Mouse (Mus musculus) adrenal gland, postnatal 10 days (tissue): ENCODE measurements around the gene Mtor. TPM values are rescaled to one million over a fixed set of nuclear protein-coding genes. Genes with fewer than 3 reads are reported as not detected.
A peak's percentile ranks its signal among the peaks of the same experiment; 100 is the strongest.

Experiments used
- DNase-seq: peaks from one replicate; pipeline ENCODE4 v3.0.0; 2021; ENCODE audit warnings: mixed read lengths
- long read RNA-seq, 2 experiments: library from polyadenylated mRNA; stranded (forward); transcript quantifications; one replicate each; pipeline ENCODE4 v2.0.0; 2021
- total RNA-seq, 2 experiments: library from RNA; stranded (reverse); gene quantifications; 2 replicates each; pipeline ENCODE4 v1.2.3; 2021

The Mtor gene
- total RNA-seq = 10 to 100 TPM; 68.4 to 77.9 TPM
- long read RNA-seq, experiment 1, transcript Mtor-201 (5 exons, 1,003 nt) = major isoform, 16 of 36 reads
- long read RNA-seq, experiment 1, partial matches to known transcripts = 20 of 36 reads
- long read RNA-seq, experiment 1, other reads (novel, unspliced or antisense) = 0 of 36 reads
- long read RNA-seq, experiment 2, full-length matches to known transcripts = 8 of 23 reads
- long read RNA-seq, experiment 2, partial matches to known transcripts = 12 of 23 reads
- long read RNA-seq, experiment 2, other reads (novel, unspliced or antisense) = 3 of 23 reads

DNA sequence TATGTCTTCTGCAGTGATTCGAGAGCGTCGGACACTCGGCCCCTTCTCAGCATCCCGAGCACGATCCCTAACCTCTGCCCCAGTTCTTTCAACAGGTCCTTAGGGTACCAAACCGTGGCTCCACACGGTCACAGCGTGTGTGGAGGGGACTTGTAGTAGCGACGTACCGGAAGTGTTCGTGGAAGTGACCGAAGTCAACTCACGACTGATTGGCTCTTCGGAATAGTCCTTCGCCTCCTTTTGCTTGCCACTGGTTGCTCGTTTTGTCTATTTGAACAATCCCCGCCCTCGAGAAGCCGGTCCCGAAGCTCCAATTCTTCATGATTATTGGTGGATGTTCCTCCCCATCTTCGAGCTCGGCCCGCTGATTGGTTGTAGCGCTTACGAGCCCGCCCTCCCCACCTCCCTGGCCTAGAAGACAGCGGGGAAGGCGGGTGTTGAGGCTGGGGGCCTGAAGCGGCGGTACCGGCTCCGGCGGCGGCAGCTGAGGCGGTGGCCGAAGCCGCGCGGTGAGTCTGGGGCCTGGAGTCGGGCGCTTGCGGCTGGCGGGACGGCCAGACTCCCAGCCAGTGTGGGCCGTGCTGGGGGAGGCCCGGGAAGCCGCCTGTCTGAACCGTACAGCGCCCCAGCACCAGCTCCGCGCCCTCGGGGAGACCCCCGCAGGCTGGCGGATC, at the start of gene Mtor:
TSS of gene Mtor (plus strand) at position 433 of the 674 bp plus-strand sequence.
- DNase-seq = peak; percentile 95

DNA sequence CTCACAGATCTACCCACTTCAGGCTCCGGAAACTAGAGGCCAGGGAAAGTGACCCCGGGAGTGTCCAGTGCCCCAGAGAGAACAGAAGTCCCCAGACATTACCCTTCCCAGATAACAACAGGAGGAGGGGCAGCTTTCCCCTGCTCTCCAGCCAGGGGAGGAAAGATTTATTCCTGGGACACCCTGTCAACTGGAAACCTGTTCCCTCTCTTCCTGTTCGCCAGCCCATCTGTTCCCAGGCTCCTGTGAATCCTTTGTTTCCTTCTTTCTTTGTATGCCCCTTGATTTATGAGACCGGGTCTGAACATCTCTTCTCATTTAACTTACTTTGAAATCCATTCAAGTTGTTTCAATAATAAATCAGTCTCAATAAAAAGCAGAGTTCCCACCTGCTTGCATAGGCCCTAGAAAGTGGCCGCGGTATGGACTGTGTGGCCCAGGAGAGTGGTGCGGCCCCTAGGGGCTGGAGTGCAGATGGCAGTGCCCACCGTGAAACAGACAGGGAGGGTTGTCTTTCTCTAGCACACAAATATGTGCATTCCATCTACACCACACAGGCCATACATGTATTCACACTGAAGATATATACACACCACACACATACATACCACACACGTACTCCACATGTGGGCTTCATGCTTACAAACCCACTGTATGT, 48.8 kb upstream of the Mtor start:
- DNase-seq = no peak

DNA sequence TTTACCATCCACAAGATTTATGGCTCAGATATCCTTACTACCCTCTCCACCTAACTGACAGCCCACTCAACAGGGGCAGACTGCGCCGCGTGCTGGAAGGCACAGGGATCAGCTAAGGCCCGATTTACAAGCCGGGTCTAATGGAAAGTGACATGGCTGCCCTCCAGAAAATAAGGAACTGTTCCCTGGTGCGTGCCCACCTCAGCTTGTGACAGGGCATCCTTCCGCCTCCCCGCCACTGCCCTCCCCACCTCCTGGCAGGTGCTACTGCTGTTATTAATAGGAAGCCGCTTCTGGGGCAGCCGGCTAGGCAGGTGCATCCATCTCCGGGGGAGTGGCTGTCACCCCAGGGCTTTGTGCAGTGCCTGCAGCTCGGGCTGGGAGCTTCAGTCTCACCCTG, 45.0 kb upstream of the Mtor start:
- no peak for DNase-seq

DNA sequence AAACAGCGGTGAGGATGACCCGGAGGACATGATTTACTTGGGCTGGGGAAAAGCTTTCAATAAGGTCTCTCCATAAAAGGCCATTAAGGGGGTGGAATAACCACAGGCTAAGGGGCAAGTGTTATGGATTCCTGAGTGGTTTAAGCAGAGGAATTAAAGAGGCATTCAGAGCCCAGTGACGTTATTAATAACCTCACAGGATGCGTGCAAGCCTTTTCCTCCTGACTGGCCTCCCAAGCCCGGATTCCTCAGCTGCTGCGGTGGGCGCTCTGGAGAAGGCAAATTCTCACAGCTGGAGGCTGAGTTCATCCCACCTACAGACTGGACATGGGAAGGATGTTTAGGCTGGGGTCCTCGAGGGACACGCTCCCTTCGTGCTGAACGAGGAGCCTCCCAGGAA, 43.7 kb upstream of the Mtor start:
- no peak for DNase-seq

DNA sequence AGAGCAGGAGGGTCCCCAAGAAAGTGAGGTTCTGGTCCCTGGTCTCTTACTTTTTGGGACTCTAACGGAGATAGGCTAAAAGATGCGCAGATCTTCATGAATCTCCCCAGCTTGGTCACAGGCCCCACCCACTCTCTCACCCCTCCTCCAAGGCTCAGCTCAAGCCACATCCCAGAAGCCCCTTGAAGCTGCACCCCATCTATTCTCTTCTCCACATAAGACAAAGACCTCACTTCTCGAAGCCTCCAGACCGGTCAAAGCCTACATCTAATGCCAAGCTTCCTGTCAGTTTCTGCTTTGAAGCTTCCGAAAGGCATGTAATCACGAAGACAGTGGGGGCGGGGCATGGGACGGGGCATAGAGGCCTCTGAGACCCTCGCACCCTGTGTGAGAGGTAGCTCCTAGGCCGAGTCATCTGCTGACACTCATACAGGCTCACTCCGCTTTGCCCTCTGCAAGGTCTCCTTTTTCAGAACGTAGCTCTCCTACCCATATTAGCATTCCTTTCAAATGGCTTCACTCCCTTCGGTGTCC, 43.1 kb upstream of the Mtor start:
- DNase-seq = no peak

DNA sequence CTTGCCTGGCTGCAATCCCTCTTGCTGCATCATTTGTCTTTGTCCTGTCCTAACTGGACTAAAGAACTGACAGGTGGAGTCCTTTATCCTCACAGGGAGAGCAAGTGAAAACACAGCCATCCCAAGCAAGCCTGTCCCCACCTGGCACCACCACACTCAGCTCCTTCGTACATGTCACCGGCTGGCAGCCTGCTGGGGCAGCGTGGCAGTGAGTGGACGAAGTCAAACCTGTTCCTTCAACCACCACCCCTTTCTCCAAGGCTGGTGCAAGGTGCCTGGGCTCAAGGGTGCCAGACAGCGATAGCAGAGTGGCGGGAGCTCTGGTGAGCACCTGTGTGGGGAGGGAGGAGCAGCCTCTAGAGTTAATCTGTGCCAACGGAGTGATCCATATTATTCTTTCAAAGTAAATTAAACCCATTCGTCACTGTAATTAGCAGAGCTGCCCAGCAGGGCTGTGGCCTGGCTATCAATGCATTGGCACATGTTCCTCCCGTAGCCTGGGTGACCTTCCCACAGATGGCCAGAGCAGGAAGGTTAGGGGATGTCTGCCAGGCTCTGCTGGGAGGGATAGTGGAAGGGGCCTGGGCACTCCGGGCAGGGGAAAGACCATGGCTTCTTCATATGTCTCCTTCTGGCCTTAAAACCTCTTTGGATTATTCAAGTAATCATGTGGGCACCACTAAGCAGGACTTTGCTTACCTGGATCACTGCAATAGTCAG, 40.0 kb upstream of the Mtor start:
- DNase-seq = no peak

DNA sequence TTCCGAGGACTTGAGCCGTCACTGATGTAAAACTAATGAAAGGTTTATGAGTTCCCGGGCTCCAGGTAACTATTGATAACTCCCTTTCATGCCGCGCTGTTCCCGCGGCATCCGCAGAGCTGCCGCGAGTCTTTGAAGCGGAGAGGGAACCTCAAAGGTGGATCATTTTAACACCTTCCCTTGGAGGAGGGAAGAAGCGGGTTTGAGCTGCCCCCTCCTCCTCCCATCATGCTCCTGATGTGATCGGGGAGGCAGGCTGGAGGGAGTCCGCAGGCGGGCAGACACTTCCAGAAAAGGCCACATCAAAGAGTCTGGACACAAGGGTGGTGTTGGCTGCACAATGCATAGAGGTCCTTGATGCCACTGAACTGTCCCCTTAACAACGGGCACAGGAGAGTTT, 32.8 kb upstream of the Mtor start:
- DNase-seq = no peak

DNA sequence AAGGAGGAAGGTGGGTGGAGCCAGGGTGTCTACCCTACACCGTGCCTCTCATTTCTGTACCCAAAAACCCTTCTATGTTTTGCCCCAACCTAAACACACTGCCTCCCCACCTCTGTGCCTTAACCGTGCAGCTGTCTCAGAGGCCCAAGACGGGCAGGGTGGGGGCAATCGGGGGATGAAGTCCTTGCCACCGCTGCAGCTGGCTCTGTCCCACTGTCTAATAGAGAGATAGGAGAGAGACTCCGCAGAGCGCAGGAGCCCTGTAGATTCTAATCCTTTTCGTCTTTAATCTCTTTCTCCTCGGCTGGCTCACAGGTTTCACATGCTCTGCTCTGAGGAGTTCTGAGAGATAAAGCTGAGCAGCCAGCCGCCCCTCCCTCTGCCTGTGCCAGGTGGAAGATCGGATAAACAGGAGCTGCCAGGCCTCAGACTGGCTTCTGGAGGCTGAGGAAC, 31.3 kb upstream of the Mtor start:
- DNase-seq = no peak

DNA sequence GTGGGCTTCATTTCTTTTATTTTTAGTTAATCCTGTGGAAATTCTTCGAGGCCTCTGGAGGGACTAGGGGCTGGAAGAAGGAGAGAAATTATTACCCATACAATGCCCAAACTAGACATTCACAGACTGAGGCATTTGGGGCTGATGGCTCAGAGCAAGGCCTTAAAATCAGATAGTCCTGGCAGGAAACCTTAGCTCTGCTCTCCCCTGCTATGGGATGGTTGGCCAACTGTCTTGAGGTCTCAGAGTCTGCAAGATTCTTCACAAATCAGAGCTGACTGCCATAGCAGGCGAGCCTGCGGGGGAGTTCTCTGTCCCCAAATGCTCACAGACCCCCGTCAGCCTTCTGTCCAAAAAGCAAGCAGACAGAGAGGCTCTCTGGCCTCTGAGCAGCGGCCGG, 30.9 kb upstream of the Mtor start:
- no peak for DNase-seq

DNA sequence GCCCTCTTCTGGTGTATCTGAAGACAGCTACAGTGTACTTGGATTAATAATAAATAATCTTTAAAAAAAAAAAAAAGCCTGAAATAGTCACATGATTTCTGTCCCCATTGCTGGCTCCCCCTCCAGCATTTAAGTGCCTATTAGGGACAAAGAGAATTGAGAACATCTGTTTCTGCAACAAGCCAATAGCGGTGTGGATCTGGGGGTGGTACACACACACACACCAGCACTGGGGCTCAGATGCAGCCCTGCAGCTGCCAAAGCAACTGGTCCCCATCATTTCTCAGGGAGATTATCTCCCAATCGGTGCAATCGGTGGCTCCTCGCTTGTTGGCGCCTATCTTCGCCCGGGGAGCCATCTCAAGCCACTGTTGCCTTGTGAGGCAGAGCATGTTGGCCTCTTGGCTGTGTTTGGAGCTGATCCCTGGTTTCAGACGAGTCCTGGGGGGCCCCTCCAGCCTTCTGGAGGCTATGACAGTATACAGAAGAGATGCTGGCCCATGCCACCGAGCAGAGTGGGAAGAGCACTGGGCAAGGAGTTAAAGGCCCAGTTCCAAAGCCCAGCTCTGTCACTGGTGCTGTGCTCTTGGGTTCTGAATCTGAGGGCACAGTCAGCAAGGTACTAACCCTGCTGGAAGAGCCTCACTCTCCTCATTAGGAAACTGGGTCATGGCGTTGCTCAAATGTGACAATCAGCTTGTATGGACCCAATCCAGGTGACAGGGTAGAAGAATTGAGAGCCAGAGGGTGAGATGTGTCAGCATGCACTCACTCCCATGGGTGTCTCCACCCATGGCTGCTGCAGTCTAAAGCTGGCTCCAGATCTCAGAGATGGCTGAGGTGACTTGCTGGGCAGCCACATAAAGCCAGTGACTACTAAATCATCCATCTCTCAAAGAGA, 21.2 kb upstream of the Mtor start:
- peak; percentile 32 for DNase-seq

DNA sequence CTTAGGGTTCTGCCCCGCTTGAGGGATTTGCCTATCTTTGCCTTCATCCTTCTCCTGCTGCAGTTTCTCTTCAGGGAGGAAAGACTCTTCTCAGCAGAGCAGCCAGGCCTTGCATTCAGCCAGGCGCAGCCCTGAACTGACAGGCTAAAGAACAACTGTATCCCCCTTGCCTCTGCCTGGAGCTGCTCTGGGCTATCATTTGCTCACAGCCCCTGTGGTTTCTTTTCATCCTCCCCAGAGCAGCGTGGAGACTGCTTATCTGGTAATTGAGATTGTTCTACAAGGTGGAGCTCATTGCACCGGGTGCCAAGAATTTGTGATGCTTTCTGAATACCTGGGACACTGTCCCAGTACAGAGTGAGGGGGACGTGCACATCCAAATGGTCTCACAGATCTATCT, 19.9 kb upstream of the Mtor start:
- no peak for DNase-seq

DNA sequence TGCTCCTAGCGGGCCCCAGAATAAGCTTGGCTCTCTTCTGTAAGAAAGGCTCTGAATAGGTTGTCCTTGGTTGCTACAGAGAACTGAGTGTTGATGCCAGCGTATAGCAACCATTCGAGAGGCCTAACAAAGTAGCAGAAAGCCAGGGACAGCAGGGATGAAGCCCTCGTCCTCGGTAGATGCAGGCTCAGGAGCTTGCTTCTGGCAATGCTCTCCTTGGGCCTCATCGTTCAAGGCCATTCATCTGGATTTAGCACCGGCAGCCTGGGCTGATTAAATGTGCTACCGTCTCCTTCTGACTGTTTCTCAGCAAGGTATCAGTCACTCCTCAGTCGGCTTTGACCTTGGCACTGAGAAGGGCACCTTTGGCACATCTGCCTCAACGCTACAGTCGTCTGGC, 19.3 kb upstream of the Mtor start:
- peak; percentile 26 for DNase-seq

DNA sequence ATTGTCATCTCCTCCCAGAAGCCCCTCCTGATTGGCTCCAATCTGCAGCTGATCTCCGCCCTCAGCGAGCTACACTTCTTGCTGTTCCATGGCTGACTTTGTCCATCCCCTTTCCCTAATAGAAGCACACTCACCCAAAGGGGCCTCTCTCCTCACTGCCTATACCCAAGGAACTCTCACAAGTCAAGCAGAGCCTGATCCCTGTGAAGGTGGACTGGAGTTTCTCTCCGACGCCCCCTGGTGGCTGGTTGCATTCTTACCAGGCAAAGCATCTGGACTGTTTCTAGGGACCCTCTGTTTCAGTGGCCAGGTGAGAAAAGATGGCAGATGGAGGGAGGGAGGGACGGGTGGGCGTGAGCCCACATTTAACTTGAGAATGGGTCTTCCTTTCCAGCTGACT, 18.7 kb upstream of the Mtor start:
- peak; percentile 84 for DNase-seq

DNA sequence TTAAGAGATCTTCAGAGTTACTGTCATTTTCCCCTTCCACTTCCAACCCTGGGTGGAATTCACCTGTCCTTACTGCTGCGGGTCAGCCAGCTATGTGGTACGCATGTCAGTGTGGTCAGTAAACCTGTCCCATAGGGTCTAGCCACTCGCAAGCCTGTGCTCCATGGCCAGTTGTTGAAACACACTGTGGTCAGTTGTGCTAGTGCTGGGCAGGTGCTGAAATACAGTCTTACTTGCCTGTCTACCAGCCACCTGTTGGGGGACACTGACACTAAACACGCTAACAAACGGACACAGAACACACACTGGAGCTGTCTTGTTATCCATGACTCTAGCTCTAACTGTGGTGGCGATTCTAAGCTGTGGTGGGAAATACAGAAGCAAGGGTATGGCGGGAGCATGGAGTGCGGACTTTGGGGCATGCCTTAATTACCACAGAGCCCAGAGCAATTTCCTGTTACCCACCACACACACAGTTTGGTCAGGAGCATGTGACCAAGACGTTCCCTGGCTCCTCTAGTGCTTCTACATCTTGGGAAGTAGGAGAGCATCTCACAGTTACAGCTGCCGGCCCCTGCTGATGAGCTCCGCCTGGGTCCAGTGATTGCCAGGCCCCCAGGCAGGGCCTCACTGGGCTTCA, 17.4 kb upstream of the Mtor start:
- no peak for DNase-seq

DNA sequence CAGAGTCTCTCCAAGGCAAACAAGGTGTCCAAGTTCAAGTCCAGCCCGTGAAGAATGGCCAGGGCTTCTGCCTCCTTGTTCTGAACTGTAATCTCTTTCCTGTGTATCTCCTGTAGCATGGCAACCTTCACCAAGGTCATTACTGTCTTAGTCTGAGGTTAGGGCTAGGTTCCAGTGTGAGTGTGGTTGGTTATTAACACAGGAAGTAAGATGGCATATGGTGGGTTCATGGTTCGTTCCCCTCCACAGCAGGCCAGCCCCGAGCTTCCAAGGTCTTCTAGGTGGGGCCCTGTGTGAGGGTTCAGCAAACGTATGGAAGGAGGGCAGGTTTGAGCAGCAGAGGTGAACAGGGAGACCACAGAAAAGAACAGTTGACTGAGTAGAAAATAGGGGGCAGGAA, 15.9 kb upstream of the Mtor start:
- DNase-seq = no peak

DNA sequence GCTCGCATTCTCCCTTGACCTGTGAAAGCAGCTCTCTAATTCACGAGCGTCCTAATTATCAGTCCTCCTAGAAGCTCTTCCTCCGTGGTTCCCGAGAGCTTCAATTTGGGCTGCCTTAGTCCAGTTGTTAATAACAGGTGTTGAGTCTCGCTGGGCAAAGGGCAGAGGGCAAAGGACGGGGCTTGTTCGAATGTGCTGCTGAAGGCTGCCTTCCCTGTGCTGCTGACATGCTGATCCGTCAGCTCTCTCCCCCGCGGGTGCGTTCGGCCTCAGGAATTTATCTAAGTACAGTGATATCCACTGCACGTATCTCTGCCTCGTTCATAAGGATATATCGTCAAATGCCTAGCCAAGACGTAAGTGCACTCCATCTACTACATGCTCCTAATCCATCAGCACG, 15.1 kb upstream of the Mtor start:
- no peak for DNase-seq

DNA sequence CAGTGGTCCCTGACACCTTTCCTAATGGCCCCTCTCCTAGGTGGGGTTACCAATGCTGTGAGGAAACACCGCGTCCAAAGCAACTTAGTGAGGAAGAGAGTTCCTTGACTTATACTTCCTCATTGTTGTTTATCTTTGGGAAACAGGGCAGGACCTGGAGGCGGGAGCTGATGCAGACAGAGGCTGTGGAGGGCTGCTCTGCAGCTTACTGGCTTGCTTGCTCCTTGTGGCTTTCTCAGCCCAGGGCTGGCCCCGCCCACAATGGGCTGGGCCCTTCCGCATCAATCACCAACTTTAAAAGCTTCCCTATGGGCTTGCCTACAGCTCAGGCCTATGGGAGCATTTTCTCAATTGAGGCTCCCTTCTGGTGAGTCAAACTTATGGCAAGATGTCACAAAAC, 14.6 kb upstream of the Mtor start:
- DNase-seq = no peak

DNA sequence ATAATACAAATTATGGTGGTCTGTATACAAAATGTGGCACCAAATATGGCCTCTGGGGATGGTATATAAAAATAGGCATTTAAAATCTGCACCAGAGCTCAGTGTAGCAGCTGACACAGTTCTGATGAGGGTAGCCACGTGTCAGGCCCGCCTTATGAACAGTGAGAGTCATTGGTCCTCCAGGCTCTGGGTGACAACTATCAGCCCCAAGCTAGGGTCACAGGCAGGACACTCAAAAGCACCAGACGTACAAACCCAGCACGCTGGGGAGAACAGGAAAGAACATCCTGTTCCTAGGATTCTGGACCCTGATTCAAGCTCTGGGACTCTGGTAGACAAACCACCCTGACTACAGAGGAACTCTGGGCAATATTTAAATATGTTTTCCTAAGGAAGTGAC, 13.9 kb upstream of the Mtor start:
- DNase-seq = no peak

DNA sequence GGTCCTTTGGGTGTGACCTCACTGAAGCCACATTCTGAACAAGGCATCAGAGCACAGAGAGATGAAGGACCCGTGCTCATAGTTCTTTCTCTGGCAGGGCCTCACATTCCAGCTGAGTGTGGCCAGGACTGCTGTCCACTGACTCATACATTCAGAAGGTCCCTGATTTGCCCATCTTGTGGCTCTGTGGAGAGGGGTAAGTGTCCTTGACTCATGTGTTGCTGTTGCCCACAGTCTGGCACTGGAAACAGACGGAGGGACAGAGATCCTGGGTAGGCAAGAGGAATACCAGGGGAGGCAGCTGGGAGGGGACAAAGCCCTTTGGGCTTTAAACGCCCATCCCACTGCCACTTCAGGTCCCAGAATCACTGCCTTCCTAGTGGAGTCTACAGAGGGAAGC, 13.3 kb upstream of the Mtor start:
- DNase-seq = peak; percentile 30

DNA sequence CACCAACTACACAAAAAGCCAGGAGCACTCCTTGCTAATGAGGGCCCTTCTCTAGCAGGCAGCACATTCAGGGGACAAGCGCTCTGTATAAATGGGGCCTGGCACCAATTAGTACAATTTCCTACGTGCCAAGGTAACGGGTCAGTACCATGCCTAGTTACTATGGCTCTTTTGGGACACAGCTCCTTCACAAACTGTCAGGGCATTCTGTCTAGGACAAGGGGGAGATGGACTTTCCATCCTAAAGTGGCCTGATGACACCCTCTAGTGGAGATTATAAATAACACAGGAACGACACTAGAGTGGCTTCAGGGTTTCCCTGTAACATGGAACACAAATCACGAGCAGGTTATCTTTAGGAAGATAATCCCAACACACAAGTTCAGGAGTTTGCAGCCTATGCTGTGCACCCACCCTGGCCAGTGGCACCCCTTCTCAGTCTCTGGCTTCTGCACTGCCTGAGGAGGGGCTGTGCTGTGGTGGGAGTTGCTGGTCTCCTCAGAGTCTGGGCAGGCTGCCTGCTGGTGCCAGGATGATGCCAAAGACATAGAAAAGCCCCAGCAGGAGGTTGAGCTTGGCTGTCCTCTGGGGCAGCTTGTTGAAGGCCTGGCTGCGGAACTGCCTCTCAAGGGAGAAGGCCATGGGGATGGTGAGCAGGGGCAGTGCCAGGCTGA, 12.6 kb upstream of the Mtor start:
- DNase-seq = peak; percentile 38

DNA sequence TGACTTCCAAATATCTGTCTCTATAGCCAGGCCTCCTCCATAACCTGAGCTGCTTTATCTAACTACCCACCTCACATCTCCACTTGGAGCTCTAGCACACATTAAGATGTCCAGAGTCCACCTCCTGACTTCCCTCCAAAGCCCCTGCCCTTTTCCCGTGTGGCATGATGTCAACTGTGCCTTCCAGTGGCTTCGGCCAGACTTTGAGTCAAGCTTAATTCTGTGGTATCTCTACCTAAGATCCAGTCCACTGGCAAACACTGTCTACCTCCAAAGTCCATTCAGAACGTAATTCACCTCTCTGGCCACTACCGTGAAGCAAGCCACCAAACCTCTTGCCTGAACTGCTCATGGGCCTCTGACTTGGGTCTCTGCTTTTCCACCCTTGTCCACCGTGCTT, 6.5 kb upstream of the Mtor start:
- DNase-seq = no peak
